Mouse (Mus musculus) G1E-ER4 (cell line): Measurements from ENCODE around the gene Pawr. TPM values are rescaled to one million over a fixed set of nuclear protein-coding genes. Genes with fewer than 3 reads are reported as not detected.

ENCODE experiments used
- GATA1 ChIP-seq: IDR thresholded peaks from one replicate; pipeline ENCODE4 v1.8.0; 2012; ENCODE audit warnings: low read length, inconsistent platforms
- polyA plus RNA-seq: library from polyadenylated mRNA; stranded (reverse); fragments of >175 nt; gene quantifications from 2 replicates; pipeline ENCODE4 v1.2.3, GENCODE M21; 2012

Pawr gene
- polyA plus RNA-seq, 1 experiment = 89.4 TPM

DNA sequence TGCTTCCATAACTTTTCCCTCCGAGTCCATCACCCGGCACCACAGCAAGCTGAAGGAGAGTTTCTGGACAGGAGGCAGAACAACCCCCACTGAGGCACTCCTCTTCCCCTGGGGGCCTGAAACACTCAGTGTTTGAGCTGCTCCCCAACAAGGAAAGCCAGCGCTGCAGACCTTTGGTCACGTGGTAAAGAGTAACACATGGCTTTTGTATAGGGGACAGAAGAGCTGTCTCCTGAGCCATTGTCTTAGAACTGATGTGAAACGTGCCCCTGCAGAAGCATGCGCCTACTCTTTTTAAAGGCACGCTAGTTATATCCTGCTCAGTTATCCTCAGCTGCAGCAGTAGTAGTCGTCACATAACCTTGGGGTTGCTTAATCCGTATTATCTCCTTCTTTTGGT, 32.0 kb downstream of the Pawr start:
- no peak for TF ChIP-seq GATA1

DNA sequence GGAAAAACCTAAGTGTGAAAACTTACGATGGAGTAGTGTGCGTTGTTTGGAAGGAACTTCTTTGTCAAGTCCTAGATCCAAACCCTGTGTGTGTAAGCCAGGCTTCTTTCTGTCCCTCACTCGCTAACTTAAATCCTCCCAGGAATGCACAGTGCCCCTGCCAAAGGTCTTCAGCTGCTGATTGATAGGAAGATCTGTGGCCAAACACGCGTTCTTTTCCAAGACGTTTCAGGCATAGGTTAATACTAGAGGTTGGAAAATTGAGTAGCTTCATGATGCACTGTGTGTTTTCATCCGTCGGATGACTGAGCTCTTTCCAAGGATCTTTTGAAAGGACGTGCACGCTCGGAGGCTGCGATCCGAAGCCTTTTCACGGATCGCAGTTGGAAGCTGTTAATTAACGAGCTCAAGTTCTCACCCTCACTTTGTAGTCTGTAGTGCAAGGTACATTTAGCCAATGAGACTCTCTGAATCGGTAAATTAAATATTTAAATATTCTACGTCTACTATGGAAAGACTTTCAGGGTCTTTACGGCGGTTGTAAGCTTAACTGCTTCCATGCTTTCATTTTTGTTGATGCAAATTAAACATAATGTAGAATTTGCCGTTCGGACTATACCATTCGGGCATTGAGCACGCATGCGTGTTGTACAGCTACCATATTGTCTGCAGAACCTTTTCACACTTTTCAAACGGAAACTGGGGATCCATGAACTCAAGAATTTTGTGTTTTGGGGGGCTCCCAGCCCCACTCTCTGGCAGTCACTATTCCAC, 33.2 kb downstream of the Pawr start:
- no peak for TF ChIP-seq GATA1

DNA sequence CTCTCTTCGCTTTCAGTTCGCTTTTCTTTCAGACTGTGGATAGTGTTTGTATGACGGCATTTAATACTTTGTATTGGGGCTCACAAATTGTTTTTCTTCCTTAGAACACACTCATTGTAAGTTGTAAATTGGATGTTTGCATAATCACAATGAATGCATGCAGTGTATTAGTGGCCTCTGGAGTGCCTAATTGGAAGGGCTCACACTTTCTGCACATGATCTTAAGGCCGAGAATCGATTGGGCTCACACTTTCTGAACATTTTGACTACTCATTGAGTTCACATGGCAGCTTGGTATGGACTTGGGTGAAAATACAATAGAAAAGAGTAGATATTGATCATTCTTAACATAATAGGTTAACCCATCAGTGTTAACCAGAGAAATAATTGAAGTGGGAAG, 34.3 kb downstream of the Pawr start:
- no peak for TF ChIP-seq GATA1

DNA sequence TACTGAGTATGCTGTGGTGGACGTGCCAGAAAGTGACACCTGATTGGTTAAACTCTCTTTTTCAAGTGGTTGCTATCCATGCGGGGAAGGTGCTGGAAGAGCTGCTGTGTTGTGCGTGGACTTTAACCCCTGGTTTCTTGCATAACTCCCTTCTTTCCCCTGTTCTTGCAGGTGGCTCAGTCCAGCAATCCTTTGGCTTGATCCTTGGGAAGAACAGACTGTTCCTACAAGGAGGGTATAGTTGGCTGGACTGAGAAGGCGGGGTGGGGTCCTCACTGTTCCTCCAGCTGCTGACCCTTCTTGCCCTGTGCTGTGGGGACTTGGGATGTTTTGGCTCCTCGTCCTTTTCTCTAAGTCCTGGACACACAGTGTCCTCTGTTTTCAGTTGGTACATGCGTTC, 36.4 kb downstream of the Pawr start:
- TF ChIP-seq GATA1 = no peak

DNA sequence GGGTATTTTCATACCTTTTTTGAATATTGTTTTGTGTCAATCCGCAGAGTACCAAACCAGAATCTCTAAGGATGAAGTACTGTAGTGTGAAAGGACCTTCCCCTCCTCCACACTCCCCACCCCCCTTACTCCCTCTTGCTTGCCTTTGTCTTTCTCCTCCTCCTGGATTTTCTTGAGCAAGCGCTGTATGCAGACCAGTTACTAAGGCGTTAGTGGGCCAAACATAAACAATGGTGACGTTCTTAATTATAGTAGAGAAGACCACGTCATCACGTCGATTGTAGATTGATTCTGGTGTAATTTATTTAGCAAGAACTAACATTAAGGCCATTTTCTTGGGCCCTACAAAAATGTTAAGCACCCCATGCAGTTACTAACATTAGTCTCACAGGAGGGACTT, 40.3 kb downstream of the Pawr start:
- no peak for TF ChIP-seq GATA1

DNA sequence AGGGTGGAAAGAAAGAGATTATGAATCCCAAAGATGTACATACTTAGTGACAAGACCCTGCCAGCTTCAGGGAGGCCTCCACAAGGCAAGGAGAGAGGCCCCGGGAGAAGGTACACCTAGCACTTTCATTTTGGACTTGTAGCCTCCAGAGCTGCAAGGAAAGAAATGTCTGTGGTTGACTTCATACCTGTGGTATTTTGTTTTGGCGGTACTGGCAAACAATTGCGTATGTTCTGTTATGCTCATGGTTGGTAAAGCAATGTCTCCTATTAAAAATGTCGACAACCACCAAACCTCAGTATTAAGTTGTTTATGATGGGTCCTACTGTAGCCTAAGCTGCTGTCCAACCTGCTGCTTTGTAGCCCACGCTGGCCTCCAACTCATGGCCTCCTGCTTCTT, 40.9 kb downstream of the Pawr start:
- TF ChIP-seq GATA1 = no peak

DNA sequence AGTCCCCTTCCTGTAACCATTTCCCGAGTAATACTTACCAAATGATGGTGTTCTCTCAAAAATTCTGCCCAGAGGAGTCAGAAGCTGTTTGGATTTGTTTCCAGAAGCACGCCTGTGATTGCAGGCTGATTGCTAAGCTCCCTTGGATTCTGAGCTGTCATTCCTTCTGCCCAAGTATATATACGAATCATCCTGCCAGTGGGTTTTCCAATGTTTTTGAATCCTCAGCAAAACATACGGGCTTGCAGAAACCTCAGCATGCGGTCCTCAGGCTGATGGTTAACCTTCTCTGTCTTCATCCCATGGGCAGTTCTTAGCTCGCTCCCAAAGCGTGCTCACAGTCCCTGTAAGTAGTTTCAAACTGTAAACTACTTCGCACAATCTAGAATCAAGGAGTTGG, 43.9 kb downstream of the Pawr start:
- TF ChIP-seq GATA1 = no peak

DNA sequence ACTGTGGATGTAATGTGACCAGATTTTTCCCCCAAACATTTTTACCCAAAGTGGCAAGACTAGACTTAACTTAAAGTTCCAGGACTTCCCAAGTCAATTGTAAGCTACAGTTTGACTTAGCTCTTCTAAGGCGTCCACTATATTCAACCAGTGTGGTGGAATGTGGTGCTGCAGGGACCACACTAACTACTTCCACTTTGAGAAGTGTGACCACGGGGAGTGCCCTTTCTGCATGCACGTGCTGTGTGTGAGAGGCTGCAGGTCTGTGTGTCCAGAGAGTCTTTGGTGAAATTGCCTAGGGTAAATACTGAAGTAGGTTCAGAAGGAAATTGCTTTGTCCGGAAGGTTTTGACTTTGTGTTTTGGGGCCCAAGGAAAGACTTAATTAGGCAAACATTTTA, 44.4 kb downstream of the Pawr start:
- no peak for TF ChIP-seq GATA1

DNA sequence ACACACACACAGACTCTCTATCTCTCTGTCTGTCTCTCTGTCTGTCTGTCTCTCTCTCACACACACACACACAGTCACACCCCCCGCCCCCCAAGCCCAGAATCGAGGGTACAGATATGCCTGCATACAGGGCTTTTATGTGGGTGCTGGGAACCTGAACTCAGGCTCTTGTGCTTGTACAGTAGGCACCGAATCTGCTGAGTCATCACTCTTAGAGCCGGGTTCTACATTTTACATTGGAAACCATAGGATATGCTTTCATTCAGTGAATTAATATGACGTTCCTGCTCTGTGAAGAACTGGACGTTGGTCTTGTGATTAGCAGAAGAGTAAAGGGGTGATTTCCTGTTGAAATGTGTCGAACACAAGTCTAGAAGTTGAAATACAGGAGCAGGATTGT, 45.4 kb downstream of the Pawr start:
- no peak for TF ChIP-seq GATA1

DNA sequence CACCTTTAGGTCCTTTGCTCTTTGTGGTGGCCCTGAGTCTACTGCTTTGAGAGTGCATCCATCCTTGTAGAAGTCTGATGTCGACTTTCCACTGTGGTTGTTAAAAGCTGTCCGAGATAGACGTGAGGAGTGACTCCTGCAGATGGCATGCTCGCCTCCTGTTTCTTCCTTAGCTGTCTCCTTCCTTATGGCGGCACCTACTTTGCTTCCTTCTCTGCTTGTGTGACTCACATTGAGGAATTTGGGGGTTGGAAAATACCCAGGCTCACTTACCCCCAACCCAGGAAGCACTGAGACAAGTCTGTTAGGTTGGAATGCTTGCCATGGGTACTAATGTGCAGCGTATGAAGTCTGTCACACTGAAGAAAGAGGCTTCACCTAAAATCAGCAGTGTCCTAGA, 46.1 kb downstream of the Pawr start:
- no peak for TF ChIP-seq GATA1

DNA sequence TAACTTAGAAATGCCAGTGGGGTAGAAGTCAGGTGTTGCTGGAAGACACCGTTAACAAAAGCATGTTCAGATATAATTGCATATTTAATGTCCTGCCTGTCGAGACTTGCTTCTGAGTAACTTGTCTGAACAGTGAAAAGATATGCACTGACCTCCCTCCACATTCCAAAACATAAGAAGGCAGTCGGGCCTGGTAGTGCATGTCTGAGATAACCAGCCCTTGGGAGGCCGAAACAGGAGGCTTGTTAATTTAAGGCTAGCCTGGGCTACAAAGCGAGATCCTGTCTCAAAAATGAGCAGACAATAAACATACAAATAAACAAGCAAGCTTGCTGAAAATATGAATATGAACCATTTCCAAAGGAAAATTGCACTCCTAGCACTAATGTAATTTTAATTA, 46.6 kb downstream of the Pawr start:
- no peak for TF ChIP-seq GATA1

DNA sequence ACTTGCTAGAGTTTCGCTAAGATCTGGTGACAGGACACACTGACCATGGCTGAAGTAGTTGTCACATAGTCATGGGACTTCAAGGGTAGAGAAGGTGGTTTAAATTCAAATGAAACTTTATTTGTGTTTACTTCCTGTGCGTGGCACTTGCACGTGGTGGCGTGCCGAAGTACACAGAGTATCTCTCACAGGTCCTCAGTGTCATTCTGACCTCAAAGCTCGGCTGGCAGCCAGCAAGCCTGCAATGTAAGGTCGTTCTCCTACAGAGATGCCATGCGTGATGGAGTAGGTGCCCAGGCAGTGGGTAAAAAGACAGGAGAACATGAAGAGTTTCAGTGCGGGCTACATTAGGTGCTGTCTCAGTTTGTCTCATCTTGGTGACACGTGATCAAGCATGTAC, 48.8 kb downstream of the Pawr start:
- TF ChIP-seq GATA1 = no peak

DNA sequence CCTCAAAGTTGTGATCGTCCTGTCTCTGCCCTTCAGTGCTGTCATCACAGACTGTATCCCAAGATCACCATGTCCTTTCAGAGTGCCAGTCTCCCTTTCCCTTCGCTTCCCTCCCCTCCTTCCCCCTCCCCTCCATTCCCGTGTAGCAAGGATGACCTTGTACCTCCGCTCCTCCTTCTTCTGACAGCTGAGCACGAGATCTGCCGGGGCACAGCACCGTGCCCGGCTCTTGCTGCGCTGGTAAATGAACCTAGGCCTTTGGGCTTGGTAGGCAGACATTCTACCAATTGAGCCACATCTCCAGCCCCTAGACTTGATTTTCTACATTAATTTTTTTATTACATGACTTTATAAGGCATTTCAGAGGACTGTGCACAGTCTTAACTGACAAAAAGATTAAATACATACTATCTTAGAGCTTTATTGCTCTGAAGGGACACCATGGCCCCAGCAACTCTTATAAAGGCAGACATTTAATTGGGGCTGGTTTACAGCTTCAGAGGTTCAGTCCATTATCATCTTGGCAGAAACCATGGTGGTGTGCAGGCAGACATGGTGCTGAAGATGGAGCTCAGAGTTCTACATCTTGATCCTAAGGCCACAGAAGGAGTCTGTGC, 52.3 kb downstream of the Pawr start:
- TF ChIP-seq GATA1 = no peak

DNA sequence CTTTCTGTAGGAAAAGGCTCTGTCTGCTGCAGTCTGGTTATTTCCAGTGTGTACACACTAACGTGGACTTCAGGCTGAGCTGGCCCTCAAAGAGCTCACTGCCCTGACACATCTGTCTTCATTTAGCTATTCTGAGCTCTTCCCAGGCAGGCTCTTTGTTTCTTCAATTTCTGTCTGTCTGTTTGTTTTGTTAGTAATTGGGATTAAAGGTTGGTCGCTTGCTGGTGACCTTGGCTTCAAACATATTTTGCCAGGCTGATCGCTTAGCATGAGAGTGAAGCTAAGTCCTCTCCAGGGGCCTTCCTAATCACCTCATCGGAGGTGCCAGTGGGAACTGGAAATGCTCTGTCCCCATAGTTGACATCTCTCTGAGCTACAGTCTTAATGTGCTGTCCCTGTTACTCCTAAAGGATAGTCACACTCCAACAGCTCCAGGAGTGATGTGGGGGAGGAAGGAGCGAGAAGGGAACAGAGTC, 53.6 kb downstream of the Pawr start:
- no peak for TF ChIP-seq GATA1

DNA sequence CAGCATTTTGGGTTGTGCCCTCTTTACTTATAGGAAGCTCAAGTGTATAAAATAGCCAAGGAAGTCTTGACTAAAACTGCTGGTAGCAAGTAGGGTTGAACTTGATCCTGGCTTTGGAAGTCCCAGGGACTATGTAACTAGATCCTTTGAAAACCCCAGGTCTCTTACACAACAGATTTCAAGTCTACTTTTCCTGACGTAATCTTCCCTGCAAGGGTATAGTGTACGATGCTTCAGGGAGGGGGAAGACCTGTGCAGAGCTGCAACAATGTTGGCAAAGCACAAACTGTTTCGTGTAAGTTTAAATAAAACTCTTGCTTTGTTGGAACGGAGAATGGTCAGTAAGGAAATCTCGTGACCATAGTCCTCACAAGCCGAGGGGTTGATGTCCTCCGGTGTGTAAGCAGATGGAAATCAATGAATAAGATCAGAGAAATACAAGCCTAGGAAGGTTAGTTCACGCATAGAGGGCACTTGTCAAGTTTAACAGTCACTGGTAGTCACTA, 56.5 kb downstream of the Pawr start:
- TF ChIP-seq GATA1 = no peak

DNA sequence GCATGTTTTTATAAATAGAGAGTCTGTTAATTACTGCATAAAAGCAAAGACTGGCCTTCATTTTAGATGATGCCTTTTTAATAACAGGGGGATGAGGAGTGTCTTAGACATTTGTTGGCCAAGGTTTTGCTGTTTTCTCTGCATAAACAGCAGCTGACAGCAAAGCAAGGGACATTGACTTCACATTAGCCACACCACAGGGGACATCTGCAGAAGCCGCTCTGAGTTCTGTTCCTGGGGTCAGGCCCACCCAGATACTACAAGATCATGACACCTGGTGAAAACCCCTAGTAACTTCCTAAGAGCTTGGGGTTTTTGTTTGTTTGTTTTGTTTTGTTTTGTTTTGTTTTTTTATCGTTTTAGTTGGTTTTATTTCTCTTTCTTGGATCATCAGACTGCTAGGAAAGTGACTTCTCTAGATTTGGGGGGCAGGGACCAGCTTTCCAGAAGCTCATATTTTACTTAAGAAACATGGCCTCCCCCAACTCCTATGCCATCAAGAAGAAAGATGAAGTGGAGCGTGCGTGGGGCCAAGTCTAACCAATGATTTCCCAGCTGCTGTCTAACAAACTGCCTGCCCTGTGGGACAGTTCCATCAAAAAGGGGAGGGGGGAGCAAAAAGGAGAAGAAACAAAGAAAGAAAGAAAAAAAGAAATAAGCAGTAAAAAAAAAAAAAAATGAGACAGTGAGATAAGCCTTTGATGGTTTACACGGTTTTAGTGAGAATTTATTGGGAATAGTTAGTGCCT, 57.4 kb downstream of the Pawr start:
- no peak for TF ChIP-seq GATA1
